In genomic region chr14:21200850-21201249, GRCm38 (mm10) we compare ENCODE assay signal across 13 mouse cellular contexts.
"Had no signal": no experiment of that assay in that cellular context is flagged by ENCODE, and none has a peak within 500 bp of the region (broad histone marks: within the 10 kb centered on the region; RNA-seq: fewer than 3 reads in every experiment).

No protein-coding gene starts in this region.

- DNase-seq: kidney, adult 11 months; kidney, adult 9 months; kidney, postnatal 36 days; left cerebral cortex, postnatal 4 days; lung, embryonic 14.5 days; right cerebral cortex, adult 18-20 months; right cerebral cortex, postnatal 25 days; thymus, adult 2 months; thymus, postnatal 36 days had no signal

- H3K27me3 ChIP-seq: limb, embryonic 13.5 days had no signal

- H3K9ac ChIP-seq: limb, embryonic 13.5 days; liver, embryonic 14.5 days; lung, embryonic 14.5 days had no signal

- H3K9me3 ChIP-seq: limb, embryonic 13.5 days; midbrain, embryonic 10.5 days had no signal

- H3K4me2 ChIP-seq: limb, embryonic 13.5 days; lung, embryonic 14.5 days had no signal

- H3K4me1 ChIP-seq: limb, embryonic 13.5 days; midbrain, embryonic 10.5 days had no signal

- H3K36me3 ChIP-seq: limb, embryonic 13.5 days; midbrain, embryonic 10.5 days had no signal

- H3K27ac ChIP-seq: kidney, postnatal 0 days; limb, embryonic 13.5 days; liver, embryonic 14.5 days; midbrain, embryonic 10.5 days had no signal

- H3K4me3 ChIP-seq: limb, embryonic 13.5 days; midbrain, embryonic 10.5 days had no signal
